Mouse (Mus musculus): Measurements from ENCODE around the gene Pcp4.

DNA sequence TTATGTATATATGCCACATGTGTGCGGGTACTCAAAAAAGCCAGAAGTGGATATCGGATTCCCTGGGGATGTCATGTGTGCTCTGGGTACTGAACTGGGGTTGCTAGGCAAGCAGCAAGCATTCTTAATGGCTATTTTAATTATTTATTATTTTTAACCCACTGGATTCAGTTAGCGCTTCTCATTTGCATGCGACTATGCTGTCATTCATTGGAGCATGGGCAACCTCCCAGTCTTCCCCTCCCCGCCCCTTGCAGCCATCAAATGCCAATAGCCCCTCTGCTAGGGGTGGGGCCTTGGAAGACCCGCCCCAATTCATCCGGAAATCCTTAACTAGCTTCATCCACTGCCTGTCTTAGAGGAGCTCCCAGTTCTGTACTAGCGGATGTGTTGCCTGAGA, 26.5 kb upstream of the Pcp4 start:
- TF ChIP-seq CTCF (IDR thresholded peaks at IDR 0.05; ENCODE audit: low read depth, low read length) (no peak), POLR2A (IDR thresholded peaks at IDR 0.05; ENCODE audit: insufficient read depth, low read length) (no peak), EP300 (IDR thresholded peaks at IDR 0.05; ENCODE audit: insufficient read depth, low read depth, low read length) (no peak)

All from ES-Bruce4 (cell line).